Mouse (Mus musculus): Measurements from ENCODE around the gene Hephl1. TPM values are rescaled to one million over a fixed set of nuclear protein-coding genes. Genes with fewer than 3 reads are reported as not detected.

Gene Hephl1
- total RNA-seq, 2 experiments from 2014 or later = not detected

DNA sequence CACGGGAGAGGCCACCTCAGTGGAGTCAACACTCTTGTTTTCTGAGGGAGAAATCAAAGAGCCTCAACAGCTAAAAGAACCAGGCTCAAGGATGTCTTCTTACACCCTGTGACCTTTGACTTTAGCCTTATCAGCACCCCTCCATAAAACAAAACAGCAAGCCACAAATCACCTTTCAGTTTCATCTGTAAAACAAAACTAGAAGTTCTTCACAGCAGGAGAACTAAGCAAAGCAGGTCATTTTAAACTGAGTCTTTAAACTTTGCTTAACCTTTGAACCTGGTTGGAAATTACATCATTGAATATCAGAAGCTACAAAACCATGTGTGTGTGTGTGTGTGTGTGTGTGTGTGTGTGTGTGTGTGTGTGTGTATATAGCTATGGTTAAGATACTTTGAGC, 47.7 kb downstream of the Hephl1 start:
- no peak for ATAC-seq (replicated peaks; ENCODE audit: poor library complexity)

DNA sequence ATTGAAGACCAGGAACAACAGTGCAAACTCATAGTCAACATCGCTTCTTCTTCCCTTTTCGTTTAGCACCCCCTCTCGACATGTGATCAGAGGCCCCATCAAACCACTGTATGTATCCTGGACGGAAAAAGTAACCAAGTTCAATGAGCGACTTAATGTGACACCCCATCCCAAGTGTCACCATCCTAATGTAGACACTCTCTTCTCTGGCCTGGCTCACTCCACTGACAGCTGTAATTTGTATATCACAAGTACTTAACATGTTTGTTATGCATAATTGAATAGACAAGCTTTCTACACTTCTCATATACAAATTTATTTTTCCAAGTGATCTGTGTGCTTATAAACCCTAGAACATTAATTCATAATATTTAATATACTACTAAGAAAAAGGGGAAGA, 51.1 kb downstream of the Hephl1 start:
- no peak for ATAC-seq (replicated peaks; ENCODE audit: poor library complexity)

DNA sequence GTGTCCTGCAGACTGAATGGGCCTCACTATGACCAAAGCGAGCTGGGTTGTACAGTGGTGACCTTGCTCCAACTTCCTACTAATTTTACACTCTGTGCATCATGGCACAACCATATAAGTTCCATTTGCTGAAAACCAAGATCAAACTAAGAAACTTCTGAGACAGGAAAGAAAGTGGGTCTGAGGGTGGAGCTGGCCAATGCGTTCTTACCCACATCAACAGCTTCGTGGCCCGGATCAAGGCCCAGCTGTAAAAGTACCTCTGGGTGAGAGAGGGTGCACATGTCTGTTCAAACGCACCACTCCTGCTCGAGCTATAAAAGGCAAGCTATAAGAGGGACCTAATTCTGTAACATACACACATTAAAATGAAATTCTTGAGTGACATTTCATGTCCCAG, 51.9 kb downstream of the Hephl1 start:
- ATAC-seq (replicated peaks; ENCODE audit: poor library complexity) = no peak

DNA sequence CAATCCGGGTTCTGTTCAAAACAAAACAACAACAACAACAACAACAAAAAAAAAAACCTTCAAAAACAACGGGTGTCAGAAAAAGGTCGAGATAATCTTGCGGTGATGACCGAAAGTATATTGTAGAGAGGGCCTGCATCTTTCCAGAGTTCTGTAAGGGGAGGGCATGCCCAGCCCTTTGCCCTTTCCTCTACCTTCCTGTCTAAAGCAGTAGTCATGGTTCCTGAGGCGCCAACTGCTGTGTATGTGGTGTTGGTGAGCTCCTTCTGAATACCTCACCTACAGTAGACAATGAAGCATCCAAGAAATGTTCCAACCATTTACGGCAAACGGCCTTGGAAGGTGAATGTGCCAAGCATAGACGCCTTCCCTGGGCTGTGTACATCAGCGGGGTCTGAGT, 66.2 kb downstream of the Hephl1 start:
- no peak for ATAC-seq (replicated peaks; ENCODE audit: poor library complexity)

DNA sequence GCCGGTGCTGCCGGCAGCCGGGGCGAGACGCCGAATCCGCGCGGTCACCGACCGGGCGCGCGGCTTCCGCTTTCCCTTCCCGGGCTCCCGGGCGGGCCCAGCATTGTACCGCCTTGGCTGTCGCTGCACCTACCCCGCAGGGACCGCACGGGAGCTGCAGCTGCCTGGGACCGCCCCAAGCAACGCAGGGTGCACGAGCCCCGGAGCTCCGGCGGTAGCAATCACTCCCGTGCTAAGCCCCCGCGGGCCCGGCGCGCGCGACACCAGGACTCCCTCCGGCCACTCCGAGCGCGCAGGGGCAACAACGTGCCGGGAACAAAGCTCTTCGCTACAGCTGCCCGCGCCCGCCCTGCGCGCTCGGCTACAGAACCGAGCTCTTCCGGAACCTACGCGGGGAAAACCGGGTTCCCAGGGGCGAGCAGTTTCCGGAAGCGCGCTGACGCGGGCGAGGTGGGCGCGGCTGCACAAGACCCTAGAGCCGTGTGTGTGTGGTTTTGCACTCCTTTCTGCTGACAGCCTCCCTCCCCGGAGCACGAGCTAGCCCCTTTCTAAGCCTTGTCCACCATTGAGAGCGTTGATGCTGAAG, 66.7 kb downstream of the Hephl1 start, which contains the start of gene Panx1:
Gene Panx1 (minus strand): TSS at position 395 of the 586 bp plus-strand sequence.
- peak; percentile 79 for ATAC-seq (replicated peaks; ENCODE audit: poor library complexity)

DNA sequence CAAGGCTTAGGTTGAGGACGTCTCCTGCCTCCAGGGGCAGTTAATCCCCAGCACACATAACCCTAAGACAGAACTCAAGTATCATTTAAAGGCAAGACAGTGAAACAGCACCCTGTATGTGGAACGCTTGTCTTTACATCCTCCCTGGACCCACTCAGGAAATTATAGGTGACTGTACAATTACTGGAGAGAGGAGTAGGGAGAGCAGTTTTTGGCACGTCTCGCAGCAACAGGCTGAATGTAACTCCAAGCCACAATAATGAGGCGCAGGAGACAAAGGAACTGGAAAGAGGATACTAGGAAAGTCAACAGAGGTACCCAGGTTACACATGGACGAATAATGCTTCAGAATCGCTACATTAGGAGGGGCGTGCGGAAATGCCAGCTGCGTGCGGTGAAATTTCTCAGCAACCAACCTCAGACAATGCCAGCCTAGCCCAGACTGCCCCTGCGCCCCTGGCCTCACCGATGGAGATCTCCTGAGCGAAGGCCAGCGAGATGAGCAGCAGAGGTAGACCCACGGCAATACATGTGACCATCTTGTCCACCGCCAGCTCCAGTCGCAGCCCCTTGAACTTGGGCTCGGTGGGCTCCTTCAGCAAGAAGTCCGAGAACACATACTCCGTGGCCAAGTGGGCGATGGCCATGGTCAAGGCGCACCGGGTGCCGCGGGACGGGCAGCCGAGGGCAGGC, 67.4 kb downstream of the Hephl1 start:
- peak; percentile 10; the same call in 1 of the 2 replicates for ATAC-seq (replicated peaks; ENCODE audit: poor library complexity)

DNA sequence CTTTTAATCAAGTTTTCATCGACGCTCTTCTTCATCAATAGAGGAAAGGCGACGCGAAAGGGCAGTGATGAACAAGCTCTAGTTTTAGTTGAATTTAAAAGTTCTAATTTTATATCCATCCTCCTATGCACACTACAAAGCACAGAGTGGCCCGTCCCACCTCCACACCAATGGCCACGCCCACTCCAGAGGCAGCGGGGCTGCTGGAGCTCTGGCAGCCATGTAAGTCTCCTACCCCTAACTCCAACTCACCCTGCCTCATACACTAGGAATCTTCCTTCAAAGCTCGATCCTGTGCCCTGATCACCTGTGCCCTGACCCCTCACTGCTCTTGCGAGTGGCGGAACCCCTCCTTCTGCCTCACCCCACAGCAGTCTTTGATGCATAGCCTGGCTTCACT, 70.4 kb downstream of the Hephl1 start:
- ATAC-seq (replicated peaks; ENCODE audit: poor library complexity) = no peak

DNA sequence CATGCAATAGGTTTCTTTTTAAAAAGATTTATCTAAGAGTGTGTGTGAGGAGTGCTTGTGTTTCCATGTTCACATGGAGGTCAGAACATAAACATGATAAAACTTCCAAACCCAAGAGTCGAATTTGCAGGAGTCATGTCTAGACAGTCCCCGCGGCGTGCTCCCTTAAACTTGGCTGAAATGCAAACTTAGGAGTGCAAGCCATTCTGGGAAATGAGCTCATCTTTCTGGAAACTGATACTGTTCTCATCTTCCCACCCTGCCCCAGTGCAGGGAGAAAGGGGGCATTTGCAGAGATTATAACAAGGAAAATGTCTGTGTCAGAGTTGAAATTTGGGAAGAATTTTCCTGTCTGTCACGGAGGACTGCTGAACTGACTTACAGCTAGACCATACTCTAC, 72.1 kb downstream of the Hephl1 start:
- no peak for ATAC-seq (replicated peaks; ENCODE audit: poor library complexity)

DNA sequence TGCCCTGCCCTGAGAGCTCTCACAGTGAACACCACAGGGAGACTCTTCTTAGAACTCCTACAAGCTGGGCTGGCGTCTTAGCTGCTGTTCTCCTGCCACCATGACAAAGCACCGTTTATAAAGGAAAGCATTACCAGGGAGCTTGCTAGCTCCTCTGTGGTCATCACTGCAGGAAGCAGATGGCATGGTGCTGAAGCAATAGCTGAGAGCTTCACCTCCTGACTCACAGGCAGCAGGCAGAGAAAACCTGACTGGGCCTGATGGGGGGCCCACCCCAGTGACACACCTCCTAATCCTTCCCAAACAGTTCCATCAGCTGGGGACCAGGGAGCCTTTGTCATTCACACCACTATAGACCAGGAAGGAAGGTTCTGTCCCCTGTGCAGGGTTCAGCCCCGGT, 74.2 kb downstream of the Hephl1 start:
- ATAC-seq (replicated peaks; ENCODE audit: poor library complexity) = peak; percentile 93

DNA sequence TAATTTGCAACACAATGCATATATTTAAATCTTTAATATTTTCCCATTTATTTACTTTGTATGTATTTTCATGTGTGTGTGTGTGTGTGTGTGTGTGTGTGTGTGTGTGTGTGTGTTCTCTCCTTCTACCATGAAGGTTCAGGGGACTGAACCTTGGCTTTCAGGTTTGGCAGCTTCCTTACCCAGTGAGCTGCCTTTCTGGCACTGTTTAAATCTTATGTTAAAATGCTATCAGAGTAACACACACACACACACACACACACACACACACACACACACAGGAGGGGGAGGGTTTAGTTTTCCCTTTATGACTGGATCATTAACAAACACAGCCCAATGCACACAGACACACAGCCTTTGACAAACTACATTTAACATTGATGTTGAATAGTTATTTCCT, 74.7 kb downstream of the Hephl1 start:
- peak; percentile 1; the same call in 1 of the 2 replicates for ATAC-seq (replicated peaks; ENCODE audit: poor library complexity)

DNA sequence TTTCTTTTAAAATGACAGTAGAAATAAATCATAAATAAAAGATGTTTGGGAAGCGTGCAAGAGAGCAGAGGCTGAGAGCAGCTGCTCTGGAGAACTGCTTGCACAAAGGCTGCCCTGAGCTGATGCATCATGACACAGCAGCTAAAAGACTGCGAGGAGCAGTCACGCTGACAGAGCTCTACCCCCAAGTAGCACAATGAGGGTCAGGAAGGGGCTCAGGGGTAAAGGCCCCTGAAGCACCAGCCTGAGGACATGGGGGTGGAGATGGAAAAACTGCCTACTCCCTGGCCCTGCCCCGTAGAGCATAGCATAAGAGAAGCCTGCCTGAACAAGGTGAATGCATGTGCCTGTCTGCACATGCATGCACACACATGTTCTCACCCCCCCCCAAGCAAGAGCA, 75.1 kb downstream of the Hephl1 start:
- no peak for ATAC-seq (replicated peaks; ENCODE audit: poor library complexity)

DNA sequence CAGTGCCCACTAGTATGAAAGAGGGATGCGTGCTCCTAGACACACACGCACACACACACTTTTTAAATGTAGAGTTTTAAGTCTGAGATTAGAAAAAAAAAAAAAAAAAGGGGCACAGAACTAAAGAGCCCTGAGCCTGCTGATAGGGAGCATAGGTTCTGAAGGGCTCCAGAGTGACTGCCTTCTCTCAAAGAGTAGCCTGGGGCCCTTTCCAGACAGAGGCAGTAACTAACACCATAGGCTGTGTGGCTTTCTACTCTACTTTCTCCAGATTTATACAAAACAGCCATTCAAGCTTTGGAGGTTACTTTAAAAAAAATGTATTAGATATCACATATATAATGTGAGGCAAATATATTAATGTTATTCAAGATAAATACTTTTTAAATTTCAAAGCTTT, 75.5 kb downstream of the Hephl1 start:
- ATAC-seq (replicated peaks; ENCODE audit: poor library complexity) = no peak

DNA sequence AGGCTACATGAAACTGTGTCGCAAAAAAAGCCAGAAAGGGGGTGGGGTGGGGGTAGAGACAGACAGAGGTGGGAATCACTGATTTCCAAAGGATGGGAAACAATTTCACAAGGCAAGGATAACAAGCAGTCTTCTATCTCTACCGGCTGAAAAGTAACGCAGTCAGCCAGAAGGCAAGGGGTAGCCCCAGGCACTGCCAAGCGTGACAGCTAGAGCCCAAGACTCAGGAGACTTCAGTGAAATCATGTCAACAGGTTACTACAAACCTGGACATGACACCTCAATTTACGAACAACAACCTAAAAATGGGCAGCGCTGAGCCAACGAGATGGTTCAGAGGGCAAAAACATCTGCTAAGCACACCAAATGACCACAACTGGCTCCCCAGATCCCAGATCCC, 75.9 kb downstream of the Hephl1 start:
- no peak for ATAC-seq (replicated peaks; ENCODE audit: poor library complexity)

DNA sequence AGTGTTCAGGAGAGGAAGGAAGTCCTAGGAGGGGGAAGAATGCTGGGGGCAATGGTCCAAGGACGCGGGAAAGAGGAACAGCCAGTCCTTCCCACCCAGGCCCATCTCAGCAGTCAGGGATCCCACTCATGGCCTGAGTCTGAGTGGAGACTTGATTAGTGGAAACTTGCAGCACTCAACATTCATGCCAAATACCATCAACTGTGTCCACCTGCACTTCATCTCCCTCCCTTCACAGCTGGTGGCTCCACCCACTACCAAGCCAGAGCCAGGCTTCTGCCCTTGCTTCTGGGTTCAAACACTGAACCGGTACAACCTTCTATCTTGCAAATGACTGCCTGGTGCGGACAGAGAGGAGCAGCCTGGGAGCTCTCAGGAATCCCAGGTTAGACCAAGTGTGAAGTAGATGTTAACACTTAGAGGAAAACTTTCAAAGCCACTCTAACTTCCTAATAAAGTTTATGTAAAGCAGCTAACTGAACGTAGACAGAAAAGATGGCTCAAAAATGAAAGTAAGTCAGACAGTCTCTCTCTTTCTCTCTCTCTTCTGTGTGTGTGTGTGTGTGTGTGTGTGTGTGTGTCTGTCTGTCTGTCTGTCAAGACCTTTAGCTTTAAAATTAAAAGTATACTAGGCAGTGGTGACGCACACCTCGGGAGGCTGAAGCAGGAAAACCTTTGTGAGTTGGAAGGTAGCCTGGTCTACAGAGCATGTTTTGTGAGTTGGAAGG, 77.2 kb downstream of the Hephl1 start:
- ATAC-seq (replicated peaks; ENCODE audit: poor library complexity) = peak; percentile 40

DNA sequence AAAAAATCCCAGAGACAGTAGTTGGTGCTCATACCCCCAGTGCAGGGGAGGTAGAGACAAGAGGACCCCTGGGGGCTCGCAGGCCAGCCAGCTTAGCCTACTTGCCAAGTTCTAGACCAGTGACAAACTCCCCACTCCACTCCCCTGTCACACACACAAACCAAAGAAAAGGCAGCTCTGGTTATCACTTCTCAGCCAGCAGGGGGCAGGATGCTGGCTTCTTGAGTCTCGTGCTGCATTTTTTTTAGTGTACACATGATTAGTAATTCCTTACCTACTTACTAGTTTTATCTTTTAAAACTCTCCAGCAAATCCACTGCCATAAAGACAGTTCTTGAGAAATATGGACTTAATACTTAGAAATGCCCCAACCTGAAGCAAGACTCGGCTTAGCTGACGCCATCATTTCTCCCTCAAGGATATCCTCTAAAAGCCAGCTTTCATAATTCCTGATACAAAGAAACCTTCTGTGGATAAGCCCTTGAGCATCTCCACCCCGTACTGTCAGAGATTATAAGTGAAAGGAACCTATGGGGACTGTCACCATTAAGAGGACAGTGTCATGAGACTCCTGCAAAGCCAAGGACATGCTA, 78.2 kb downstream of the Hephl1 start:
- no peak for ATAC-seq (replicated peaks; ENCODE audit: poor library complexity)

DNA sequence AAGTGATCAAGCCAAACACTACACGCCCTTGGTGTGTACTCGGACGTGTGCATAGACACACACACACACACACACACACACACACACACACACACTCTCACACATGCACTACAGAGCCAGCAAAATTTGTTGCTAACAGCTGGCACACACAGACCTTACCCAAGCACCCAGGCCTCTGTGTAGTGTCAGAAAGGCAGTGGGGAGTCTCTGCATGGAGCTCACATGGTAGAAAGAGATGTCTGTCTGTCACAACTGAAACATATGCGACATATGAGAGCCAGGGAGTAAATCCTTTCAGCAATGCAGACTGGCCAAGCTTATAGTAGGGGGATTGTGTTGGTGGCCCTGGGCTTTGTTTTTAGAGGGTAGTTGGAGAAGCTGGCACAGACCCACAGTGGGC, 79.1 kb downstream of the Hephl1 start:
- ATAC-seq (replicated peaks; ENCODE audit: poor library complexity) = no peak

DNA sequence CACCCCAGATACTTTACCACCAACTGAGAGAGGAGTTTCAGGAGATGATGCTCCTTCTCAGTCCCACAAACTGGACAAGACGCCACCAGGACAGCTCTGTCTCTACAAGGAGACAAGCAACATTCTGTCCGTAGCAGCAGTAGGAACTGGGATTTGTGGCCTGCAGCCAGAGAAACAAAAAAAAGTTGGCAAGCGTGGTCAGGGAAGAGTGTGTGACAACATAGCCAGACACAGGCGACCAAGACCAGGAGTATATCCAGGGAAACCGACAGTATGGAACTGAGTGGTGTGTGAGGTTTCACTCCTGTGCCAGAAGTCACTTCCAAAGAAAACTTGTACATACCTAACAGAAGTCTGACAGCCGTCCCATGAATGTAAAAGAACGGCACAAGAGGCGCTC, 81.1 kb downstream of the Hephl1 start:
- ATAC-seq (replicated peaks; ENCODE audit: poor library complexity) = no peak

DNA sequence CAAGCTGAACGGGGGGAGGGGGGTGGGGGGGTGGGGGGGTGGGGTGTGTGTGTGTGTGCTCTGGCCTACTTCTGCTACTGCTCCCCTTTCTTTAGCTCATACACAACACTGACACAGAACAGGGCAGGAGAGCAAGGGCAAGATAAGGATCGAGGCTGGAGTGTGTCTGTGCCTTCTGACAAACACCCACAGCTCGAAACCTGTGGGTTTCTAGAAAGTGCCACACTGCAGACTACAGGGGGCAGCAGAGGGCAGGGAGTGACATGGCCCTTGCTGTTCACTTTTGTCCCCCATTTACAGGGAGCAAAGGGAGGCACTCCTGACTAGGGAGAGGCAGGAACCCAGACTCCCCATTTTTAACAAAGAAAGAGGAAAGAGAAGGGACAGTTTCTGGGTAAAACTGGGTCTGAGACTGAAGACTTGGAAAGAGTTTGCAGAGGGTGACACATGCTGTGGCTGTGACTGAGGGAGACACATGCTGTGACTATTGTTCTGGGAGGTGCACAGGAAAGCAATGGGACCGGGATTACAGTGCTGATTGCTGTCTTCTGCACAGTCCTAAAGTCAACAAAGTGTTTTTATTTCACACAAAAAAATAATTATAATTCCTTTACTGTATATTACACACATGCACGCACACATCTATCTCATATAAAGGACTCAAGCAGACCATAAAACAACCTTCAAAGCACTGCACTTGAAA, 82.7 kb downstream of the Hephl1 start:
- peak; percentile 92 for ATAC-seq (replicated peaks; ENCODE audit: poor library complexity)

DNA sequence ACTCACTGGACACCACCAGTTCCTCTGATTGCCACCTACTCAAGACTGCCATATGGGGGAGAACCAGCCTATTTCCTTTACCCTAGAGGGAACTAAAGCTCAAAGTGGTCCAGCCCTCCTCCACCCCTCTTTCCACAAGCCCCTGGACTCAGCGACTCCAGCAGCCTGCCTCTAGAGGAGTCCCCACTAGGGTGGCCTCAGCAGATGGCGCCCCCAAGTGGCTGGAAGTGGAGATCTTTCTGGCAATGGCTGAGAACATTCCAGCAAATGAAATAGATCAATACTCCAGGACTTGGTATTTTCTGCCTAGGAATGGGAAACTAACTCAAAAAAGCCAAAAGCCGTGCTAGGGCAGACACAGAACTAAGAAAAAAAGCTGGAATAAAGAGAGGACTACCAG, 84.2 kb downstream of the Hephl1 start:
- peak; percentile 68 for ATAC-seq (replicated peaks; ENCODE audit: poor library complexity)

DNA sequence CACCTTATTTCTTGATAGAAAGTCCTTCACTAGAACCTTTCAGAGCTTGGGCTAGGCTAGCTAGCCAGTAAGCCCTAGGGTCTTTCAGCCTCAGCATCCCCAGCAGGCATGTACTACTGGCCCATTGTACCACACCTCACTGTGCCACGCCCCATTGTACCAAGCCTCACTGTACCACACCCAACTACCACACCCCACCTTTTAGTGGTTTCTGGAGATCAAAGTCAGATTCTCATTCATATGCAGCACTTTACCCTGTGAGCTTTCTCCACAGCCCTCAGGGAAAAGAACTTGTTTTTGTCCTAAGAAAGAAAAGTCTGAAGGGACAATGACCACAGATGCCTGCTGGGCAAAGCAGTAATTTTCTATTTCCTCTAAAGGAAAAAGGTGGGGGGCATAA, 88.9 kb downstream of the Hephl1 start:
- no peak for ATAC-seq (replicated peaks; ENCODE audit: poor library complexity)

DNA sequence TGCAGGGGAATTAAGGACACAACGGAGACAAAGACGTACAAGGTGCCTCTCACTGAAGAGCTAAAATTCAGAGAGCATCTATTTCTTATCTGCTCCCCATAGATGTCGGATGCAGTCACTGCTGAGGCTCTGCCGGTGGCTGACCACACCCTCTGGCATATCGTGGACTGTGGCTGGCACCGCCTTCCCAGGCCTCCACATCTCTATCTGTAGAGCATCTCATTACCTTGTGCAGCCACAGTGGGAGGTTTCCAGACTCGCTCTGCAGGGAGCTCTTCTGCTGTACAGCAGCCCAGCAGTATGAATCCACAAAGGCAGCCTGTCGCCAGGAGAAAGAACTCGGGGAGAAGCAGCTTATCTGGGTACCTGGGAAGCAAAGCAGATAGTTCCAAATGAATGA, 90.8 kb downstream of the Hephl1 start:
- ATAC-seq (replicated peaks; ENCODE audit: poor library complexity) = peak; percentile 9; the same call in 1 of the 2 replicates

Data from megakaryocyte progenitor cell, adult 5-6 weeks (primary cell).